Mouse (Mus musculus) erythroblast, adult 5-6 weeks (primary cell): ENCODE measurements around the gene Ddi1. TPM values are rescaled to one million over a fixed set of nuclear protein-coding genes. Genes with fewer than 3 reads are reported as not detected.
A peak's percentile ranks its signal among the peaks of the same experiment; 100 is the strongest.
"Not testable (repeated sequence)": the region's sequence is repeated elsewhere in the genome, so short reads cannot be mapped to it uniquely, and the experiment has no call there.

ENCODE experiments used
- ATAC-seq: replicated peaks from 2 replicates; pipeline ENCODE4 v1.8.0; 2016; ENCODE audit warnings: moderate number of reproducible peaks, mild to moderate bottlenecking, moderate TSS enrichment, inconsistent platforms; ENCODE audit not compliant: poor library complexity, low FRiP score, severe bottlenecking
- total RNA-seq, 2 experiments: library from RNA; stranded (forward) in 1 of 2; stranded (reverse) in 1 of 2; fragments of 150-400 nt in 1 of 2; fragments of 200-764, 138-1000 nt in 1 of 2; gene quantifications; 2 replicates each; pipeline versions ENCODE4 v1.2.3 to v1.2.4; 2015 to 2017; ENCODE audit warnings: low replicate concordance in 2 of 2

Ddi1 gene
- total RNA-seq (2015; ENCODE audit: low replicate concordance) = not detected in 2 replicates
- not detected in 2 replicates for total RNA-seq (2017; ENCODE audit: low replicate concordance)

DNA sequence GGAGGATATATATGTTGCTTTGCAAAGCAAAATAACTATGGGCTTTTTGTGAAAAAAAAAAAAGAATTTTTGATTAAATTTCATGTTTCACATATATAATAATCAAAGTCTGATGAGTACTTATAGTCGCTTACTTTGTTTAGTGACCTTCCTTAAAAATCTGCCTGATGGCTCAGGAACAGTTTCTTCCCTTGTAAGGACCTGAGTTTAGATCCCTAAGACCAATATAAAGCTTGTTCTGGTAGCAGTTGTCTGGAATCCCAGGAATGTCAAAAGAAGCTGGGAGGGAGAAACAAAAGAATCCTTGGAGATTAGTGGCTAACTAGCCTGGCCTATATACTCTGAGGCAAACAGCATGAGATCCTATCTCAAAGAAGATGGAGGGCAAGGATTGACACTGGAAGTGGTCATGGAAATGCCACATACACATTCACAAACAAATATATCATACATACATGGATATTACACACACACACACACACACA lies at the start of gene Ddi1:
TSS of gene Ddi1 (minus strand) at position 51 of the 485 bp plus-strand sequence.
- no peak for ATAC-seq

DNA sequence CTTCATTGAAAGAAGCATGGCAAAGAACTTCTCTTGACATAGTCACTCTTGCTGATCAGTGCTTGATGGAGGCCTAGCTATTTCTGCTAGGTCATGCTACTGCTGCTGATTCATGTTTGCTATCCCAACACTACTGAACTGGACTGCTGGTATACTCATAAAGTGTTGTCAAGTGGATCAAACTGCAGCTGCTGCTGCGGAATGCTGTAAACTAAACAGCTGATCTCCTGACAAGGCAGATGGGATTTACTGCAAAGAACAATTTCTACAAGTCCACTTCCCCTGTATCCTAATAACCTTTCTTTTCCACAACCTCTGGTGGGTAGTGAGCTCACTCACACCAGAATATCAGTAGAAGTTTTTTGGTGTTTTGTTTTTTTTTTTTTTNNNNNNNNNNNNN lies 47.5 kb upstream of the Ddi1 start:
- ATAC-seq = no peak

DNA sequence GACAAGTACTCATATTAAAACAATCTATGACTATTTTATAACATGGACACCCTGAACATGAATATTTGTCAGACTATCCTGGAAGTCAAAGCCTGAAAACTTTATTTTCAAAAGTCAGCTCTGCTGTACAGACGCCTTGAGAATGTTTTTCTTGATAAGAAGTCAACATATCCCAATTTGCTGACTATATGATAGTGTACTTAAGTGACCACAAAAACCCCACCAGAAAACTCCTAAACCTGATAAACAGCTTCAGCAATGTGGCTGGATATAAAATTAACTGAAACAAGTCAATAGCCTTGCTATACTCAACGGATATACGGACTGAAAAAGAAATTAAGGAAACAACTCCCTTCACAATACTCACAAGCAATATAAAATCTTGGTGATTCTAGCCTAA lies 36.2 kb upstream of the Ddi1 start:
- ATAC-seq = peak; percentile 69

DNA sequence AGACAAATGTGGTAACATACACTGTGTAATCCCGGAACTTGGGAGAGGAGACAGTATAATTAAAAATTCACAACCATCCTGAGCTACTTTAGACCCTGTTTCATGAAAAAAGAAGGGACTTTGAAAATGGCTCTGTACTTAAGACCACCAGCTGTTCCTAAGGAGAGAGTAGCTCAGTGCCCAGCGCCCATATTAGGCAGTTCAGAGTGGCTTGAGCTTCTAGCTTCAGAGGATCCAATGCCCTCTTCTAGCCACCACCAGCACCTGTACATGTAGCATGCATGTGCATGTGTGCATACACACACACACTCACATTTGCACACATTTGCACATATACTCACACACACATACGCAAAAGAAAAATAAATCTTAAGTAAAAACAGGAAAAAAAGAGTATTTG lies 34.9 kb upstream of the Ddi1 start:
- ATAC-seq = no peak

DNA sequence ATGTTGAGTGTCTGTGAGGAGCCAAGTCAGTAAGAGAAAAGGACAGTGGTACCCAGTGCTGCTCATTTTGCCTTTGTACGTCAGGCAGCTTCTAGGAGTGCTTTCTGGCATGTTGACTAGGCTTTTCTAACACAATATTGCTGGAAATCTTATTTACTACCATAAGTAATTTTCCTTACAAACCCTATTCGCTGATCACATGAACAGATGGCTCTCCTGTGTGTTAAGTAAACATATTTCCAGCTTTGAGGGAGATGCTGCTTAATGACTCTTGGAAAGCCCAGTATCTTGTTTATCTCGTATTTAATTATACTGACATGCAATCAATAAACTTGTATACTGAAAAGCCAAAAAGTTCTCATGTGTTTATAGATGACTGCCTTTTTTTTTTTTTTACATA lies 32.4 kb upstream of the Ddi1 start:
- no peak for ATAC-seq

DNA sequence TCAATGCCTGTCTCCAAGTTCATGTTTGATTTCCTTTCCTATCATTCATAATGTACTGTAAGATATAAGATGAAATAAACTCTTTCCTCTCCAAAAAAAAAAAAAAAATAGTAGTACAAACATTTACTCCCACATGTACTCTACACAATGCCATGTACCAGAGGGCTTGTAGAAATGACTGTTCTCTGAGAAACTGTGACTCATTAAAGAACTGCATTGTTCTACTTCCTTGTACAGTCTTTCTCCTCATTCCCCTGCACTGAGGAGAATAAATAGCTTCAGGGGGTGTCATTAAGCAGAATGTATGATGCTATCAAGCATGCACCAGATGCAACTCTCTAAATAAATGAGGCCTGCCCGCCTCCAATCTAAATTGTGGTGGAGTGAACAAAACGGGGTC lies 28.9 kb upstream of the Ddi1 start:
- no peak for ATAC-seq

DNA sequence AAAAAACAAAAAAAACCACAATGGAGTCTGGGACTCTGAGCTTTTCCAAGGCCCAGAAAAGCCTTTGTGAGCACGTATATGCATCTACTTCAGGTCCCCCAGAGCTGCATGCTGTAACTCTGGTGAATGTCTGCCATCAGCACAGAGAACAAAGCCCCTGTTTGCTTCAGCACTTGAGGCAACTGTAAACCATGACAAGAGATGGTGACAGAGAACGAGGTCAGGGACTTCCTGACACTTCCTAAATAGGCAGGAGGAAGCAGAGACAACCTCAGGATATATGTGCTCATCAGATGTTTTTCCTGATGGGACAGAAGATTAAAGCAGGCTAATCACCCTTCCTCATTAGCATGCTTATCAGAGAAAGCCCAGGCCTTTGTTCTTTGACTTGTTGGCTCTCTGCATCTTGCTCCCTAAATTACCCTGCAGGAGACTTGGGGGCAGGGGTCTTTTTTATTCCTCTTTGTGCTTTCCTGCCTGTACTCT lies 19.6 kb upstream of the Ddi1 start:
- ATAC-seq = no peak

DNA sequence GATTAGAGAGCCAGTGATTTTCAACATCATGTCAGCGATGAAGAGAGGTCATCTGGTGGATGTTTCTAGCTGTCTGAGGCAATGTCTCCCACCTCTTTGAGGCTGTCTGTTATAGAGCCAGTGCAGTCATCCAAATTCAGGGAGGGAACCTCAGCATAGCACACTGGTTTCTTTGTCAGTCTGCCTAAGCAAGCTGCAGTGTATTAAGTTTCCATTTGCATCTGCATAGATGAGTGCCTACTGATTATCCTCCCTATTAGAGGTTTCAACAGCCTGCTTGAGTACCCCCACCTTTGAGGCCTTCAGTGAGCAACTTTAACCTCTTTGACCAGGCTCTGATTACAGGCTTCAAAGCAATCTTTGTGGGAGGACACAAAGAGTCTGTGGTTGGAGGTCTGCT lies 17.1 kb upstream of the Ddi1 start:
- no peak for ATAC-seq

DNA sequence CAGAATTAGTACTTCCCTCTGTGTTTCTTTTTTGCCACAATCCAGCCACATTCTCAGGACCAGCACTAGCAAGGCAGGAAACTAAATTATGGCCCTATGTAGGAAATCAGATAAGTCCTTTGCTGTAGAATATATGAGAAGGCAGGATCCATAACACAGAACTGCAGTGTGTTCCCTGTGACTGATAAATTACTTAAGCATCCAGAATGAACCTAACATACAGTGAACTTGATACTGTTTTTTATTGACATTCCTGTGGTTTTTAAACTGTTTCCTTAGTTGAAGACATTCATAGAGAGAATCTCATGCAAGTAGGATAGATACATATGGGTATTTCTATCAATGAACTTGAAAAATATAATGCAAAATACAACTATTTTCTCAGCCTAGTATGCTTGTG lies 7.9 kb upstream of the Ddi1 start:
- ATAC-seq = no peak

DNA sequence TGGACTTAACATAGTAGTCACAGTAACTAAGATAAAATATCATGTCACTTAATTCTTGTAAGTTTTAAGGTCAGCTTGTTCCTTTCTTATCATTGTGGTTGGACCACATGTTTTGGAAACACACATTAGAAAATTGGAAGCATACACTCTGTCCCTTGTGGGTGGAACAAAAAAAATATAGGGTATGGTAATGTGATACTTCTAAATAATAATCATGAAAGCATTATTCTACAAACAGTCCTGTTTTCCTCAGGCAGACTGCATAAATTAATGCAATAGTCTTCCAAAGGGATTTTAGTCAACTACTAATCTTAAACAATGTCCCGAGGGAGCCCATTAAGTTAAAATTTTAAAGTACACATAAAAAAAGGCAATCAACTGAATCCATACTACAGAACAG lies 6.7 kb upstream of the Ddi1 start:
- ATAC-seq = no peak

DNA sequence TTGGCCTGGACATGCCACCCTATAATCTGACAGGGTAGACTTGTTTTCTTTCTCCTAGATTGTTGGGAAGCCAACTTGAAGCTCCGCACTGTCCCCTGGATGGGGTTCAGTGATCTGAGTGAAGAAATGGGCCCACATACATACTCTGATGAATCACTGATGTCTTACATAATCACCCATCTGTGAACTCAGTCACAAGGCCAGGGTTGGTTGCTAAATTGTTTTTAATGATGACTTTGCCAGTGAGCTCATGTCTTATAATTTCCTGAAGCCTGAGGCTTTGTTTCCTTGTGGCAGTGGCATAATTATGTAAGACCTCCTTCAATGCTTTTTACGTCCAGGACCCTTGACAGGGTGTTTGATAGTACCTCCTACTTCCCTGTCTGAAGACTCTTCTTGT lies 4.8 kb downstream of the Ddi1 start:
- ATAC-seq = no peak

DNA sequence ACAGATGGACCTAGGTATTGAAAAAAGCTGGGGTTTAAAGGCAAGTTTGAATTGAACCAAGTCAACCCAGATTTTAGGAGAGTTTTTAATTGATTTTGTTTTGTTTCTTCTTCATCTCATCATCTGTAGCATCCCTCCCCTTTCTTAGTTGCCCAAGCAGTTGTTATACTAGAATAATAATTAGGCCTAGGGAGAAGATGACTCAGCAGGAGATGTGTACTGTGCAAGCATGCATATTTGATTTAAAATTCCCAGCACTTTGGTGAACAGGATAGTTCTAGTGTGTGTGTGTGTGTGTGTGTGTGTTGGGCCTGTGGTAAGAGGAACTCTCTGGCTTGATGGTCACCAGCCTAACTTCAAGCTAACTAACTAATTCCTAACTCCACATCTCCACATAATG lies 12.6 kb downstream of the Ddi1 start:
- no peak for ATAC-seq

DNA sequence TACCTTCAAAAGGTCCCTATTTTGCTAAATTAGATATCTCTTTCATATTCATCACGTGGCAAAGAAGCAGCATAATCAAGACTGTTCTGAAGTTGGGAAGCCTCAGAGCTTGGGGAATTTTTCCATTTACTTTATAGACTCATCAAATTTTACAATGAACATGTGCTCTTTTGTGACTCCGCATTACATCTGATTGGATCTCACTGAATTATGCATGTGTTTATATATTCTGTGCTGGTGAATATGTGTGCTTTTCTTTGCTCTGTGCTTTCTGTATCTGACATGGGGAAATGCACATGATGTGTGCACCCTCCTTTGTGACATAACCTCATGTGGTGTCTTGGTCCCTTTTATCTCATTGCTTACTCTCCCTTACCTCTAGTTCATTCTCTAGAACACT lies 17.7 kb downstream of the Ddi1 start:
- no peak for ATAC-seq

DNA sequence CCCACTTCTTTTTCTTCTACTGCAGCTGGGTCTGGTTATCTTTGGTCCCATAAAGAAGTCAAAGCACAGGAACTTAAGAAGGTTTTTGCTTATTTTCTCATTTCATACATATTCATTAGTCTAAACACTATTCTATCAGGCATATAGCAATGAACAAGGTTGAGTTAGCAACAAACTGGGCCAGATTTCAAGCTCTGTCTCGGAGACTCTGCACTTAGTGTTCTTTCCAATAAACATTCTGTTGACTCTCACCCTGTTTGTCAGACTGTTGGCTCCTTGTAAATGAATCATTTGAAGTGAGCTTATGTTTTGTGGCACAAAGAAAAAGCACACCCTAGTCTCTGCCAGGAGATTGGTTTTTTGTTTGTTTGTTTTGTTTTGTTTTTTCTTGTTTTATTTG lies 19.3 kb downstream of the Ddi1 start:
- no peak for ATAC-seq

DNA sequence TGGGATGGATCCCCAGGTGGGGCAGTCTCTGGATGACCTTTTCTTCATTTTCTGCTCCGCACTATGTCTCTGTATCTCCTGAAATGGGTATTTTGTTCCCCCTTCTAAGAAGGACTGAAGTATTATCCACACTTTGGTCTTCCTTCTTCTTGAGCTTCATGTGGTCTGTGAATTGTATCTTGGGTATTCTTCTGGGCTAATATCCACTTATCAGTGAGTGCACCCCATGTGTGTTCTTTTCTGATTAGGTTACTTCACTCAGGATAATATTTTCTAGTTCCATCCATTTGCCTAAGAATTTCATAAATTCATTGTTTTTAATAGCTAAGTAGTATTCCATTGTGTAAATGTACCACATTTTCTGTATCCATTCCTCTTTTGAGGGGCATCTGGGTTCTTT lies 33.7 kb downstream of the Ddi1 start:
- not testable (repeated sequence) for ATAC-seq

DNA sequence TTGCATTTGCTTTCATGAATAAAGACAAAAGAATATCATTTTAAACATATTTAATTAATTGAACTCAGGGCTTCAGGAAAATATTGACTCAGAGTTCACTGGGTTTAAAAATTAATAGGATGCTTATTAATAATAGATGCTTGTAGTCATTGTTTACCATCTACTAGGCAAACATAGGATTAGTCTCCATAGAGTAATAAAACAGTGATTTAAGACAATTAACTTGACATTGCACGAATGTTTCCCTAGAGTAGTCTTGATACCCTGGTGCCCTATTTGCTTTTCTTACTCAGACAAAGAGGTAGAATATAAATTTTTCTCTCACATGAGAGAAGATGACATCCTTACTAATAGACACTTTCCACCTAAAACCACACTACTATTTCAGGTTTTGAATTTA lies 52.1 kb downstream of the Ddi1 start:
- no peak for ATAC-seq

DNA sequence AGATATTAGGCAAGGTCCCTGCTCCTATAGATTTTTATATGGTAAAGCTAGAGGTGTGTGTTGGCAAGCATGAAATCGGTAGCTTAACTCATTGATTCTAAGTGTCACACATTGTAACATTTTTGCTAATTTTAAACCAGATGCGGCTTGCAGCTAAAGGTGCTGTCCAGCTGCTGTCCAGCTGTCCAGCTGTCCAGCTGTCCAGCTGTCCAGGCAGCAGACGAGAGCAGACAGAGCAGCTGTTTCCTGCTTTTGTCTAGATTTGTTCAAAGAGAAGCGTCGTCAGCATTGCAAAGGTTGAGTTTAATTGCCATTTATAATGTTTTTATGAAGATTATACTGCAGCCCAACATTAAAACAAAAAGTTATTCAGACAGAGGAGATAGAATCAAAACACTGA lies 56.8 kb downstream of the Ddi1 start:
- ATAC-seq = no peak

Other genes starting within 250 kb of the Ddi1 start
- gene Pdgfd, start 101.3 kb downstream of the Ddi1 start, total RNA-seq (2015; ENCODE audit: low replicate concordance) = 0.38 and 0.63 TPM in 2 replicates
- 0.85 and 2.8 TPM in 2 replicates for gene Pdgfd, start 101.3 kb downstream of the Ddi1 start, total RNA-seq (2017; ENCODE audit: low replicate concordance)